8 mouse cellular contexts compared by ENCODE assay signal in the genomic region with DNA sequence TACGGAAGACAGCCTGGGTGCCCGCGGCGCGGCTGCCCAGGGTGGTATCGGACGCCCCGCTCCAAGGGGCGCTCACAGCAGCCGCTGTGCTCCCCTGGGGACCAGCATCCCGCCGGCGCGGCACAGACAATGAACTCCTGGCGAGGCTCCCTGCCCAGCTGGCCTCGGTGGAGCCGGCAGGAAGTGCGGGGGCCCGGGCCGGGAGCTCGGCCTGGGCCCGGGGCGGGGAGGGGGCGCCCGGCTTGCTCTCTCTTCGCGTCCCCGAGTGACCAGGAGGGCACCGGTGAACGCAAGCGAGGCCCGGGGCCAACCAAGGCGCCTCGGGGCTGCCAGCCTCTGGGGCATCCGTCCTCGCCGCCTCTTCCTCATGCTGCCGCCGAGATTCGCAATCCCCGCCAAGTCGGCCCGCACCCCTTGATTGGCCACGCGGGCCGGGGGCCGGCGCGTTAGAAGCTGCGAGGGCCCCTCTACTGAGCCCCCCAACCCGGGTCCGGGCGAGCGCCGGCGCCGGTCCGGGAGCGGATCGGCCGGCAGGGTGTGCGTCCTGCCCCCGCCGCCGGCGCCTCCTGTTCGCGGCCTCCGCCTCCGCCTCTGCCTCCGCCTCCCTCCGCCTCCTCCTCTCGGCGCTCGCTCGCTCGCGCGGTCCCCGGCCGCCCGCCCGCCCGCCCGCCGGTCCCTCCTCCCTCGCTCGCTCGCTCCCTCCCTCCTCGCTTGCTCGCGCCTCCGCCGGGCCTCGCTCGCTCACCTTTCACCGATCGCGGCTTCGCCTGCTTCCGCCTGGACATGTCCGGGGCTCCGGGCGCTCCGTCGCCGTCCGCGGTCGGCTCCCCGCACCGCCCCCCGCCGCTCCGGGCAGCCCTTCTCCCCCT. TPM values are rescaled to one million over a fixed set of nuclear protein-coding genes. Genes with fewer than 3 reads are reported as not detected.
A peak's percentile ranks its signal among the peaks of the same experiment; 100 is the strongest.
DNase-seq lines count a peak whose midpoint lies in the region; ATAC-seq lines count a peak whose summit lies in the region.

No protein-coding gene starts in this region.

- peak overlapping the region; percentile 85 for H3K9ac ChIP-seq in hindbrain, embryonic 15.5 days
- peak overlapping the region; percentile 98 for H3K9ac ChIP-seq in limb, embryonic 12.5 days (replicated peaks)
- peak overlapping the region; percentile 98 for H3K9ac ChIP-seq in midbrain, embryonic 13.5 days (replicated peaks)

- H3K4me3 ChIP-seq in hindbrain, embryonic 15.5 days = peak overlapping the region; percentile 89
- H3K4me3 ChIP-seq in limb, embryonic 12.5 days (replicated peaks) = peak overlapping the region; percentile 93
- H3K4me3 ChIP-seq in midbrain, embryonic 13.5 days (replicated peaks) = peak overlapping the region; percentile 89

- peak; percentile 26 for DNase-seq in thymus, postnatal 14 days
- DNase-seq in thymus, postnatal 25 days = no peak
- peak; percentile 74 to 80 for DNase-seq in cerebellum, postnatal 36 days
- DNase-seq in gastrocnemius, postnatal 10 days = peak; percentile 75
- peak; percentile 63 to 74 for DNase-seq in urinary bladder, postnatal 36 days (ENCODE audit: low spot score in 2 of 2)

- WGBS in hindbrain, embryonic 15.5 days = under 1% methylated on average over 94 of the region's 115 CpGs
- under 1% methylated on average over 92 of the region's 115 CpGs for WGBS in limb, embryonic 12.5 days
- under 1% methylated on average over 91 of the region's 115 CpGs for WGBS in midbrain, embryonic 13.5 days

- H3K9me3 ChIP-seq in hindbrain, embryonic 15.5 days = no peaks in the 10 kb centered on the region
- H3K9me3 ChIP-seq in limb, embryonic 12.5 days = no peaks in the 10 kb centered on the region
- no peaks in the 10 kb centered on the region for H3K9me3 ChIP-seq in midbrain, embryonic 13.5 days

- peaks cover 72% of the 10 kb centered on the region for H3K4me1 ChIP-seq in hindbrain, embryonic 15.5 days (replicated peaks)
- H3K4me1 ChIP-seq in limb, embryonic 12.5 days (replicated peaks) = peaks cover 71% of the 10 kb centered on the region
- H3K4me1 ChIP-seq in midbrain, embryonic 13.5 days (replicated peaks) = peaks cover 72% of the 10 kb centered on the region

- peak overlapping the region; percentile 96 for H3K27ac ChIP-seq in hindbrain, embryonic 15.5 days (replicated peaks)
- peak overlapping the region; percentile 100 for H3K27ac ChIP-seq in limb, embryonic 12.5 days
- H3K27ac ChIP-seq in midbrain, embryonic 13.5 days = peak overlapping the region; percentile 99

- peak overlapping the region; percentile 92 for H3K4me2 ChIP-seq in hindbrain, embryonic 15.5 days
- peak overlapping the region; percentile 94 for H3K4me2 ChIP-seq in limb, embryonic 12.5 days
- H3K4me2 ChIP-seq in midbrain, embryonic 13.5 days (replicated peaks) = peak overlapping the region; percentile 85

- H3K36me3 ChIP-seq in hindbrain, embryonic 15.5 days = no peaks in the 10 kb centered on the region
- no peaks in the 10 kb centered on the region for H3K36me3 ChIP-seq in limb, embryonic 12.5 days
- no peaks in the 10 kb centered on the region for H3K36me3 ChIP-seq in midbrain, embryonic 13.5 days

- ATAC-seq in hindbrain, embryonic 15.5 days (ENCODE audit: low FRiP score, low read depth) = peak; percentile 49
- peak; percentile 22; the same call in 1 of the 2 replicates for ATAC-seq in limb, embryonic 12.5 days (ENCODE audit: insufficient number of reproducible peaks, insufficient read depth, low FRiP score, low TSS enrichment, low read depth)
- ATAC-seq in midbrain, embryonic 13.5 days = peak; percentile 51

- H3K27me3 ChIP-seq in hindbrain, embryonic 15.5 days = no peaks in the 10 kb centered on the region
- peaks cover 27% of the 10 kb centered on the region for H3K27me3 ChIP-seq in limb, embryonic 12.5 days
- H3K27me3 ChIP-seq in midbrain, embryonic 13.5 days = peaks cover 4% of the 10 kb centered on the region; the same call in 1 of the 2 replicates

RNA-seq across cellular contexts. Expression of a gene that starts 0.7 kb away (rescaled TPM):
- total RNA-seq in gastrocnemius, postnatal 10 days (2021) = 10 to 100 TPM; 20.7 to 23.5 TPM
- 28.6 and 33.4 TPM in 2 replicates for polyA plus RNA-seq in hindbrain, embryonic 15.5 days (2015; fragmentation: Nextera tagmentation; extraction: Ambion mirVana)
- polyA plus RNA-seq in limb, embryonic 12.5 days (2016; fragmentation: Nextera tagmentation; extraction: Ambion mirVana) = 40.3 and 43.9 TPM in 2 replicates
- 36.6 and 41.7 TPM in 2 replicates for polyA plus RNA-seq in midbrain, embryonic 13.5 days (2015; fragmentation: Nextera tagmentation; extraction: Ambion mirVana)
